Mouse (Mus musculus): ENCODE measurements around the gene Nop2. TPM values are rescaled to one million over a fixed set of nuclear protein-coding genes. Genes with fewer than 3 reads are reported as not detected.

Nop2 gene
- polyA plus RNA-seq, 1 experiment, result 21.5 TPM

DNA sequence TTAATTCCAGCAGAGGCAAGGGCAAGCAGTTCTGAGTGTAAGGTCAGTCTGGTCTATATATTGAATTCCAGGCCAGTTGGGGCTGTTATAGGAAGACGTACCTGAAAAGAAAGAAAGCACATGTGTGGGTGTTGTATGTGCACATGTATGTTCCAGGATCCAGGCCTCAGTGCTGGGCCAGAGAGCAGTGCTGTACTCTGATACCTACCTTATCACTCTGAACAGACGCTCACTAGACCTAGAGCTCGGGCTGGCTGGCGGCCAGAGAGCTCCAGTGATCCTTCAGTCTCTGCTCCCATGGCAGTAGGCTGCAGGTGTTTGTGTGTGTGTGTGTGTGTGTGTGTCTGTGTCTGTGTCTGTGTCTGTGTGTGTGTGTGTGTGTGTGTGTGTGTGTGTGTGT lies 27.5 kb upstream of the Nop2 start:
- Histone ChIP-seq H3K4me1 (ENCODE audit: control insufficient read depth, insufficient read depth, low read length) (peaks cover 10% of the 10 kb centered on the region), H3K27ac (ENCODE audit: insufficient read depth, low read length) (no peak overlapping the region), H3K4me3 (ENCODE audit: insufficient read depth, low read length) (no peak overlapping the region)
- TF ChIP-seq POLR2A (IDR thresholded peaks at IDR 0.05; ENCODE audit: extremely low read depth, insufficient read depth, low read length) (no peak), CTCF (IDR thresholded peaks at IDR 0.05; ENCODE audit: extremely low read depth, insufficient read depth, low read length) (no peak)

DNA sequence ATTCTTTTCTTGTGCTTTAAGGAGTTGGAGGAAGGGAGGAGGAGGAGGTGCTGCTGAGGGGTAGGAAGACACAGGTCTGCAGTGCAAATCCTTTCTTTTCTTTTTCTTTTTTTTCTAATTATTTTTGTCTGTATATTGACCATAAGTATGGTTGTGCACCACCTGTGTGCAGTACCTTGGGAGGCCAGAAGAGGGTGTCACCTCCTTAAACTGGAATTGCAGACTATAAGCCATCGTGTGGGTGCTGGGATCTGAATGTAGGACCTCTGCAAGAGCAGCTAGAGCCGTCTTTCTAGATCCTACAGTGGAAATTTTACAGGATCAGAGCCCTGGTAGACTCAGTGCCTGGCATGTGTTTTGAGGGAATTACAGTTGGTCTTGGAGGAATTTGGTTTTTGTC lies 24.0 kb upstream of the Nop2 start:
- TF ChIP-seq POLR2A (IDR thresholded peaks at IDR 0.05; ENCODE audit: extremely low read depth, insufficient read depth, low read length) (no peak), CTCF (IDR thresholded peaks at IDR 0.05; ENCODE audit: extremely low read depth, insufficient read depth, low read length) (no peak)
- no peak overlapping the region for H3K4me3 ChIP-seq (ENCODE audit: insufficient read depth, low read length)
- no peak overlapping the region for H3K27ac ChIP-seq (ENCODE audit: insufficient read depth, low read length)

DNA sequence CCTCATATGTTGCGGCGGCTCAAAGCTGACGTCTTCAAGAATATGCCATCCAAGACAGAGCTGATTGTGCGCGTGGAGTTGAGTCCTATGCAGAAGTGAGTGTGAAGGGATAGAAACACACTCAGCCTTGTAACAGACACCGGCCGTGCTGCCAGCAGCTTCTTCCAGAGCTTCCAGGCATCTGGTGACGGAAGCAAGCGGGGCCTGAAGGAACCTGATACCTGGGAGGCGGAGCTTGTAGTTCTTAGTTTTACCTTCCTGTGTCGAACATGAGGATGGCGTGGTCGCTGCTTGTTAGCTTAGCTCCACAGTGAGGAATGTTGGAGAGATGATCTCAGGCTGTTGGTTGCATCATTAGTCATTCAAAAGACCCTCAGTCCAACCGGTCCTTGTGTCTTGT lies 22.3 kb upstream of the Nop2 start:
- no peak overlapping the region for H3K27ac ChIP-seq (ENCODE audit: insufficient read depth, low read length)
- no peak overlapping the region for H3K4me3 ChIP-seq (ENCODE audit: insufficient read depth, low read length)
- H3K4me1 ChIP-seq (ENCODE audit: control insufficient read depth, insufficient read depth, low read length), result no peaks in the 10 kb centered on the region
- TF ChIP-seq CTCF (IDR thresholded peaks at IDR 0.05; ENCODE audit: extremely low read depth, insufficient read depth, low read length) (no peak), POLR2A (IDR thresholded peaks at IDR 0.05; ENCODE audit: extremely low read depth, insufficient read depth, low read length) (no peak)

More for the DNA sequence above, 24.0 kb upstream of the Nop2 start:
- H3K4me1 ChIP-seq (ENCODE audit: control insufficient read depth, insufficient read depth, low read length), result no peaks in the 10 kb centered on the region

DNA sequence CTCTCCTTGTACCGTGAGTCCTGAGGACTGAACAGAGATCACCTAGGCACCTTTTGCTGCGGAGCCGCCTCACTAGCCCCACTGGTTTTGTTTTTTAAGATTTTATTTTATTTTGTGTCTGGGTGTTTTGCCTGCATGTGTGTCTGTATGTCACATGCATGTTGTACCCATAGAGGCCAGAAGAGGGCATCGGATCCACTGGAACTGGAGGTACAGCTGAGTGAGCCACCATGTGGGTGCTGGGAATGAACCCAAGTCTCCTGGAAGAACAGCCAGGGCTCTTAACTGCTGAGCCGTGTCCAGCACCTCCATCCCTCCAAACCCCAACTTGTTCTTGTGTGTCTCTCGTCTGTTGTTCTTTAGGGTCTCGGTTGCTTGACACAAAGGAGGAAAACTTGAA lies 20.8 kb upstream of the Nop2 start:
- H3K4me1 ChIP-seq (ENCODE audit: control insufficient read depth, insufficient read depth, low read length), result no peaks in the 10 kb centered on the region
- H3K4me3 ChIP-seq (ENCODE audit: insufficient read depth, low read length), result no peak overlapping the region
- TF ChIP-seq CTCF (IDR thresholded peaks at IDR 0.05; ENCODE audit: extremely low read depth, insufficient read depth, low read length) (peak; percentile 36; the same call in 1 of the 2 replicates), POLR2A (IDR thresholded peaks at IDR 0.05; ENCODE audit: extremely low read depth, insufficient read depth, low read length) (no peak)

DNA sequence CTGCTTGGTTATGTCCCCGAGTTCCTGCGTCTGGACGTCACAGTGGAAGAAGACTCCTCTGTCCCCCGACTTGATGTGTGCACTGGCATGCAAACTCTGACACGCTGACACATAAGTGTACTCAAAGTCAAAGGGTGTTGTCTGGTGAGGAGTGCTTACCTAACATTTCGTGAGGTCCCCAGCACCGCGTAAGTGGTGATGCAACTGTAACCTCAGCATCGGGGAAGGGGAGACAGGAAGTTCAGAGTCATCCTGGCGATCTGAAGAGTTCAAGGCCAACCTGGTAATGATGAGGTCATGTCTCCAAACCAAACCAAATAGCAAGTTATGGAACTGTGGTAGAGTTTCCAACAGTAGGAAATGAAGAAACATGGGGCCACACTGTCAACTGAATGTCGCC lies 19.2 kb upstream of the Nop2 start:
- Histone ChIP-seq H3K4me3 (ENCODE audit: insufficient read depth, low read length) (no peak overlapping the region), H3K4me1 (ENCODE audit: control insufficient read depth, insufficient read depth, low read length) (no peaks in the 10 kb centered on the region), H3K27ac (ENCODE audit: insufficient read depth, low read length) (no peak overlapping the region)
- TF ChIP-seq CTCF (IDR thresholded peaks at IDR 0.05; ENCODE audit: extremely low read depth, insufficient read depth, low read length), result no peak
- TF ChIP-seq POLR2A (IDR thresholded peaks at IDR 0.05; ENCODE audit: extremely low read depth, insufficient read depth, low read length), result no peak

More for the DNA sequence above, 20.8 kb upstream of the Nop2 start:
- H3K27ac ChIP-seq (ENCODE audit: insufficient read depth, low read length), result no peak overlapping the region

DNA sequence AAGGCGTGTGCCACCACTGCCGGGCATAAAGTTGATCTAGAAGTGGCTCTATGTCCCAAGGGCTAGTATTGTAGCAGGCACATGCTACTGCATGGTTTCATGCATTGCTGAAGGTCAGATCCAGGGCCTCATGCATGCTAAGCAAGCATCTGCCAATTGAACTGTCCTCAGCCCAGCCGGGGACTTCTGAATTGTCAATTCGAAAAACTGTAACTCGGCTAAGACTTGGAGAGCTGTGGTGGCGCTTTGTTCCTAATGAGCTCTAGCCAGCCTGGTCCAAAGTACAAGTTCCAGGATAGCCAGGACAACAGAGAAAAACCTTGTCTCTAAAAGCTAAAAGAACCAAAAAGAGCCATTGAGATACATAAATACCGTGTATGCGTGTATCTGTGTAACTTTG lies 12.3 kb upstream of the Nop2 start:
- no peak overlapping the region for H3K27ac ChIP-seq (ENCODE audit: insufficient read depth, low read length)
- no peaks in the 10 kb centered on the region for H3K4me1 ChIP-seq (ENCODE audit: control insufficient read depth, insufficient read depth, low read length)
- no peak overlapping the region for H3K4me3 ChIP-seq (ENCODE audit: insufficient read depth, low read length)
- TF ChIP-seq CTCF (IDR thresholded peaks at IDR 0.05; ENCODE audit: extremely low read depth, insufficient read depth, low read length) (no peak), POLR2A (IDR thresholded peaks at IDR 0.05; ENCODE audit: extremely low read depth, insufficient read depth, low read length) (no peak)

DNA sequence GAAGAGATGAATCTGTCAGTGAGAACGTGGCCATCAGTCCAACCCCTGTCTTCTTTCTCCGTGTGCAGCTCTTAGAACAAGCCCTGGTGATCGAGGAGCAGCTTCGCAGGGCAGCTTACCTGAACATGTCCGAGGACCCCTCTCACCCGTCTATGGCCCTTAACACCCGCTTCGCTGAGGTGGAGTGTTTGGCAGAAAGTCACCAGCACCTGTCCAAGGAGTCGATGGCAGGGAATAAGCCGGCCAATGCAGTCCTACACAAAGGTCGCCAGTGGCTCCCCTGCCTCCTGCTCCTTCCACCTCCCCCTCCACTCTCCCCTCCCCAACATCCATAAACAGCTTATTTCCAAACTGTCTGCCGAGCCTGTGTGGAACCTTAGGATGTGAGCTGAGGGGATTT lies 3.0 kb upstream of the Nop2 start:
- Histone ChIP-seq H3K4me3 (ENCODE audit: insufficient read depth, low read length) (no peak overlapping the region), H3K27ac (ENCODE audit: insufficient read depth, low read length) (no peak overlapping the region), H3K4me1 (ENCODE audit: control insufficient read depth, insufficient read depth, low read length) (peaks cover 1% of the 10 kb centered on the region; the same call in 1 of the 2 replicates)
- TF ChIP-seq POLR2A (IDR thresholded peaks at IDR 0.05; ENCODE audit: extremely low read depth, insufficient read depth, low read length), result no peak
- TF ChIP-seq CTCF (IDR thresholded peaks at IDR 0.05; ENCODE audit: extremely low read depth, insufficient read depth, low read length), result no peak

DNA sequence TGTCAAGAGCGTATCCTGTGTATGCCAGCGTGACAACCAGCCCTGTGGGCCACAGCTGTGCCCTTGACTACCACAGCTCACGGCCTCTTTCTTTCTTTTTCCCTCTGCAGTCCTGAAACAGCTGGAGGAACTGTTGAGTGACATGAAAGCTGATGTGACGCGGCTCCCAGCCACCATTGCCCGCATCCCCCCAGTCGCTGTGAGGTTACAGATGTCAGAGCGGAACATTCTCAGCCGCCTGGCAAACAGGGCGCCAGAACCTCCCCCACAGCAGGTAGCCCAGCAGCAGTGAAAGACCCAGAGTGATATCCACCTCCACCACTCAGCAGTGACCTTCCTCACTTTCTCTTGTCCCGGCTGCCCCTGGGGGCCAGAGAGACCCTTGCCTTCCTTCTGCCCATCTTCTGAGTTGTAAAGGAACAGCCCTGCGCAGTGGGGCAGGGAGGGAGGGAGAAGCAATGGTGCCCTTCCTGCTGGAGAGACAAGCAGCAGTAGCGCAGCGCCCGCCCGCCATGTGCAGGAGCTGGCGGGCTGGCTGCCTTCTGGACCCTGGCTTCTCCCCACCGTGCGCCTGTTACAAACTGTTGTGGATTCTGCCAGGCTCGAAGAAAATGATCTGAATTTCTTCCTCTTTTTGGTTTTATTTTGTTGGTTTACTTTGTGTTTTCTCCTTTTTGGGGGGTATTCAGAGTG lies 1.9 kb upstream of the Nop2 start:
- Histone ChIP-seq H3K4me1 (ENCODE audit: control insufficient read depth, insufficient read depth, low read length) (peaks cover 1% of the 10 kb centered on the region; the same call in 1 of the 2 replicates), H3K27ac (ENCODE audit: insufficient read depth, low read length) (no peak overlapping the region), H3K4me3 (ENCODE audit: insufficient read depth, low read length) (no peak overlapping the region)
- TF ChIP-seq POLR2A (IDR thresholded peaks at IDR 0.05; ENCODE audit: extremely low read depth, insufficient read depth, low read length), result no peak
- TF ChIP-seq CTCF (IDR thresholded peaks at IDR 0.05; ENCODE audit: extremely low read depth, insufficient read depth, low read length), result no peak

DNA sequence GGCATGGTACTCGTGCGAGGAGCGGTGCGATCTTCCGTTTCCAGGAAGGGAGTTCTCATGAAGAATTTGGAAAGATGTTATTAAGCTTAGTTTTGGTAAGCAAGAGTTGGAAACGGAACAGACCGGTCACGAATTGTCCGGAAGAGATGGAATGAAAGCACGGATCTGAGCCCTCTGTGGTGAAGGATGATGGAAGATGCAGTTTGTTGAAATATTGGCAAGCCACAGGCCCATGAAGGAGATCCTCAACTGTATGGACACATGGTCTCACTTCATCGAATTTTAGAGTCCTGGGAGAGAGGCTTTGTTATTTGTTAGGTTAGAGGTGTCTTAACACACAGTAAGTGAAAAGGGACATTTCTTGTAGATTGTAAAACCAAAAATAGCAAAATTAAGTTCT lies 761 bp downstream of the Nop2 start:
- Histone ChIP-seq H3K27ac (ENCODE audit: insufficient read depth, low read length) (no peak overlapping the region), H3K4me1 (ENCODE audit: control insufficient read depth, insufficient read depth, low read length) (peaks cover 1% of the 10 kb centered on the region; the same call in 1 of the 2 replicates), H3K4me3 (ENCODE audit: insufficient read depth, low read length) (peak overlapping the region; percentile 87)
- TF ChIP-seq CTCF (IDR thresholded peaks at IDR 0.05; ENCODE audit: extremely low read depth, insufficient read depth, low read length) (no peak), POLR2A (IDR thresholded peaks at IDR 0.05; ENCODE audit: extremely low read depth, insufficient read depth, low read length) (no peak)

DNA sequence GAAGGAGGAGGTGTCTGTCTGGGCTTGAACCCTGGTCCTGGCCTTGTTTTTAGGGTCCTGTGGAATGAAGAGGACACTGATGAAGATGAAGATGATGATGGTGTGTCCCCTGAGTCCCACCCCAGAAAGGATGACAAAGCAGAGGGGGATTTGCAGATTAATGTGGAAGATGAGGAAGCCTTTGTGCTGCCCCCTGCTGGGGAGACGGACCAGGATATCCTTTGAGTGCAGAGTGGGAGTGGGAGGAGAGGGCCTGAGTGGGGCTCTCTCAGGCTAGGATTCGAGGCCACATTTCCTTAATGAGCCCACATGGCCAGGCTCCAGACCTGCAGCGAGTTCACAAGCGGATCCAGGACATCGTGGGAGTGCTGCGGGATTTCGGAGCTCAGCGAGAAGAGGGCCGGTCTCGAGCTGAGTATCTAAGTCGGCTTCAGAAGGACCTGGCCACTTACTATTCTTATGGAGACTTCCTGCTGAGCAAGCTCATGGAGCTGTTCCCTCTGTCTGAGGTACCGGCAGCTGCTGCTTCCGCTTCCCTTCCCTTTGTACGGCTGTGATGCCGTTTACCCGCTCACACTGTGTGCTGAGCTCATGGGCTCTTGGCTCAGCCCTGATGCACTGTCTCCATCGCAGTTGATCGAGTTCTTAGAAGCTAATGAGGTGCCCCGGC lies 5.4 kb downstream of the Nop2 start:
- Histone ChIP-seq H3K4me3 (ENCODE audit: insufficient read depth, low read length) (no peak overlapping the region), H3K27ac (ENCODE audit: insufficient read depth, low read length) (no peak overlapping the region), H3K4me1 (ENCODE audit: control insufficient read depth, insufficient read depth, low read length) (peaks cover 1% of the 10 kb centered on the region; the same call in 1 of the 2 replicates)
- TF ChIP-seq POLR2A (IDR thresholded peaks at IDR 0.05; ENCODE audit: extremely low read depth, insufficient read depth, low read length) (no peak), CTCF (IDR thresholded peaks at IDR 0.05; ENCODE audit: extremely low read depth, insufficient read depth, low read length) (peak; percentile 48)
